Mouse (Mus musculus): ENCODE measurements around the gene Nfatc4.

- no peak for TF ChIP-seq POLR2A (IDR thresholded peaks at IDR 0.05; ENCODE audit: insufficient read depth, low read depth, low read length)
- TF ChIP-seq CTCF (IDR thresholded peaks at IDR 0.05; ENCODE audit: insufficient read depth, low read depth, low read length), result no peak
Observed at GRCm38 (mm10) chr14:55783171-55783957, 39.6 kb upstream of the Nfatc4 start.

Data from olfactory bulb, adult 2 months (tissue).